Mouse (Mus musculus): ENCODE results near the gene B830017H08Rik. TPM values are rescaled to one million over a fixed set of nuclear protein-coding genes. Genes with fewer than 3 reads are reported as not detected.

B830017H08Rik gene
- polyA plus RNA-seq, 1 experiment, result not detected

GRCm38 (mm10) chr16:17816528-17816927, 16.4 kb upstream of the B830017H08Rik start:
- Histone ChIP-seq H3K4me1 (replicated peaks; ENCODE audit: control insufficient read depth, insufficient read depth, low read length) (peaks cover 11% of the 10 kb centered on the region), H3K36me3 (ENCODE audit: control insufficient read depth, insufficient read depth, low read length) (no peaks in the 10 kb centered on the region), H3K4me3 (ENCODE audit: control insufficient read depth, insufficient read depth, low read length) (no peak overlapping the region), H3K27ac (ENCODE audit: control insufficient read depth, insufficient read depth, low read length) (no peak overlapping the region), H3K27me3 (ENCODE audit: control insufficient read depth, insufficient read depth, low read length) (no peaks in the 10 kb centered on the region)
- DNase-seq, result no peak
- WGBS, result 94% methylated on average over 8 of the region's 8 CpGs
- no peak for TF ChIP-seq POLR2A (IDR thresholded peaks at IDR 0.05; ENCODE audit: control insufficient read depth, extremely low read depth, insufficient read depth, low read length, poor library complexity)

- Histone ChIP-seq H3K4me1 (replicated peaks; ENCODE audit: control insufficient read depth, insufficient read depth, low read length) (no peaks in the 10 kb centered on the region), H3K36me3 (ENCODE audit: control insufficient read depth, insufficient read depth, low read length) (no peaks in the 10 kb centered on the region), H3K4me3 (ENCODE audit: control insufficient read depth, insufficient read depth, low read length) (no peak overlapping the region), H3K27me3 (ENCODE audit: control insufficient read depth, insufficient read depth, low read length) (no peaks in the 10 kb centered on the region; the same call in 1 of the 2 replicates), H3K27ac (ENCODE audit: control insufficient read depth, insufficient read depth, low read length) (no peak overlapping the region)
- TF ChIP-seq CTCF (IDR thresholded peaks at IDR 0.05; ENCODE audit: borderline replicate concordance, control insufficient read depth, extremely low read depth, insufficient read depth, low read length, poor library complexity) (no peak), POLR2A (IDR thresholded peaks at IDR 0.05; ENCODE audit: control insufficient read depth, extremely low read depth, insufficient read depth, low read length, poor library complexity) (no peak)
- 95% methylated on average over 2 of the region's 2 CpGs for WGBS
- DNase-seq, result no peak
These were observed 6.4 kb upstream of the B830017H08Rik start for GRCm38 (mm10) chr16:17826500-17826899.

GRCm38 (mm10) chr16:17828229-17828628, 4.7 kb upstream of the B830017H08Rik start:
- WGBS, result 70% methylated on average over 2 of the region's 2 CpGs

GRCm38 (mm10) chr16:17828867-17829266, 4.1 kb upstream of the B830017H08Rik start:
- DNase-seq, result no peak
- Histone ChIP-seq H3K4me3 (ENCODE audit: control insufficient read depth, insufficient read depth, low read length) (no peak overlapping the region), H3K36me3 (ENCODE audit: control insufficient read depth, insufficient read depth, low read length) (no peaks in the 10 kb centered on the region), H3K4me1 (replicated peaks; ENCODE audit: control insufficient read depth, insufficient read depth, low read length) (0 out of 2 replicates have a peak, but pooled peaks cover 3% of the 10 kb centered on the region), H3K27me3 (ENCODE audit: control insufficient read depth, insufficient read depth, low read length) (peaks cover 12% of the 10 kb centered on the region), H3K27ac (ENCODE audit: control insufficient read depth, insufficient read depth, low read length) (no peak overlapping the region)
- 95% methylated on average over 3 of the region's 3 CpGs for WGBS
- TF ChIP-seq POLR2A (IDR thresholded peaks at IDR 0.05; ENCODE audit: control insufficient read depth, extremely low read depth, insufficient read depth, low read length, poor library complexity), result no peak
- no peak for TF ChIP-seq CTCF (IDR thresholded peaks at IDR 0.05; ENCODE audit: borderline replicate concordance, control insufficient read depth, extremely low read depth, insufficient read depth, low read length, poor library complexity)

More at GRCm38 (mm10) chr16:17828229-17828628, 4.7 kb upstream of the B830017H08Rik start:
- Histone ChIP-seq H3K4me1 (replicated peaks; ENCODE audit: control insufficient read depth, insufficient read depth, low read length) (no peaks in the 10 kb centered on the region), H3K27ac (ENCODE audit: control insufficient read depth, insufficient read depth, low read length) (no peak overlapping the region), H3K36me3 (ENCODE audit: control insufficient read depth, insufficient read depth, low read length) (no peaks in the 10 kb centered on the region), H3K4me3 (ENCODE audit: control insufficient read depth, insufficient read depth, low read length) (no peak overlapping the region), H3K27me3 (ENCODE audit: control insufficient read depth, insufficient read depth, low read length) (peaks cover 6% of the 10 kb centered on the region; the same call in 1 of the 2 replicates)
- DNase-seq, result no peak
- no peak for TF ChIP-seq CTCF (IDR thresholded peaks at IDR 0.05; ENCODE audit: borderline replicate concordance, control insufficient read depth, extremely low read depth, insufficient read depth, low read length, poor library complexity)
- no peak for TF ChIP-seq POLR2A (IDR thresholded peaks at IDR 0.05; ENCODE audit: control insufficient read depth, extremely low read depth, insufficient read depth, low read length, poor library complexity)

- Histone ChIP-seq H3K27me3 (ENCODE audit: control insufficient read depth, insufficient read depth, low read length) (peaks cover 17% of the 10 kb centered on the region), H3K4me3 (ENCODE audit: control insufficient read depth, insufficient read depth, low read length) (no peak overlapping the region), H3K27ac (ENCODE audit: control insufficient read depth, insufficient read depth, low read length) (no peak overlapping the region), H3K4me1 (replicated peaks; ENCODE audit: control insufficient read depth, insufficient read depth, low read length) (0 out of 2 replicates have a peak, but pooled peaks cover 5% of the 10 kb centered on the region), H3K36me3 (ENCODE audit: control insufficient read depth, insufficient read depth, low read length) (no peaks in the 10 kb centered on the region)
- TF ChIP-seq CTCF (IDR thresholded peaks at IDR 0.05; ENCODE audit: borderline replicate concordance, control insufficient read depth, extremely low read depth, insufficient read depth, low read length, poor library complexity) (no peak), POLR2A (IDR thresholded peaks at IDR 0.05; ENCODE audit: control insufficient read depth, extremely low read depth, insufficient read depth, low read length, poor library complexity) (no peak)
- WGBS, result 85% methylated on average over 10 of the region's 10 CpGs
- DNase-seq, result no peak
These were observed 2.3 kb upstream of the B830017H08Rik start for GRCm38 (mm10) chr16:17830385-17831178.

GRCm38 (mm10) chr16:17831781-17832180, 1.1 kb upstream of the B830017H08Rik start:
- Histone ChIP-seq H3K4me3 (ENCODE audit: control insufficient read depth, insufficient read depth, low read length) (no peak overlapping the region), H3K27me3 (ENCODE audit: control insufficient read depth, insufficient read depth, low read length) (peaks cover 17% of the 10 kb centered on the region), H3K27ac (ENCODE audit: control insufficient read depth, insufficient read depth, low read length) (no peak overlapping the region), H3K4me1 (replicated peaks; ENCODE audit: control insufficient read depth, insufficient read depth, low read length) (0 out of 2 replicates have a peak, but pooled peaks cover 5% of the 10 kb centered on the region), H3K36me3 (ENCODE audit: control insufficient read depth, insufficient read depth, low read length) (no peaks in the 10 kb centered on the region)
- WGBS, result 21% methylated on average over 11 of the region's 11 CpGs
- no peak for TF ChIP-seq POLR2A (IDR thresholded peaks at IDR 0.05; ENCODE audit: control insufficient read depth, extremely low read depth, insufficient read depth, low read length, poor library complexity)
- TF ChIP-seq CTCF (IDR thresholded peaks at IDR 0.05; ENCODE audit: borderline replicate concordance, control insufficient read depth, extremely low read depth, insufficient read depth, low read length, poor library complexity), result no peak
- no peak for DNase-seq
